Mouse (Mus musculus): ENCODE data around the gene Bcl2l1.

The Bcl2l1 gene

DNA sequence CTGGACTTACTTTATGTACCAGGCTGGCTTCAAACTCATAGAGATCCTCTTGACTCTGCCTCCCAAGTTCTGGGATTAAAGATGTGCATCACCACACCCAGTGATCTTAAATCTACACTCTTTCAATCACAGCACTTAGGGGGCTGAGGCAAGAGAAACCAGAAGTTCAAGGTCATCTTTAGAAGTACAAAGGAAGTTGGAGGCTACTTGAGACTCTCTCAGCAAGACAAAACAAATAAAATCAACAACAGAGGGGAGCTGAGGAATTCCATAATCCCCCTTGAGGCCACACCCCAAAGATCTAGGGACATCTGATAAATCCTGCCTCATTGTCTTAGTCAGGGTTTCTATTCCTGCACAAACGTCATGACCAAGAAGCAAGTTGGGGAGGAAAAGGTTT is 59.3 kb downstream of the Bcl2l1 start:
- DNase-seq (ENCODE audit: low spot score): no peak

DNA sequence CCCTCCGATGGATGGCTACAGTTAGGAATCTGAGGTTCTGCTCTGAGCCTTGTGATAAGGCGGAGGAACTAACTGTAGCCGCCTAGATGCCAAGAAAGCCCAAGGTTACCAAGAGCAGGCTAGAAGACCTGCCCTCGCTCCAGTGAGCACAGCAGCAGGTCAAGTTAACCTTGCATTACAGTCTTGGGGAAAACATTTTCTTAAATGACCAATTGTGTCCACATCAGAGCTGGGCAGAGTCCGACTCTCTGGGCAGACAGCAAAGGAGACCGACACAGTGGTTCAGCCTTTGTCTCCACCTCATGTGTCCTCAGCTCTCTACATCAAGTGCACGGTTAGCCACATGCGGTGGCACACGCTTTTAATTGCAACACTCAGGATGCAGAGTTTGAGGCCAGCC is 60.0 kb downstream of the Bcl2l1 start:
- no peak for DNase-seq (ENCODE audit: low spot score)

DNA sequence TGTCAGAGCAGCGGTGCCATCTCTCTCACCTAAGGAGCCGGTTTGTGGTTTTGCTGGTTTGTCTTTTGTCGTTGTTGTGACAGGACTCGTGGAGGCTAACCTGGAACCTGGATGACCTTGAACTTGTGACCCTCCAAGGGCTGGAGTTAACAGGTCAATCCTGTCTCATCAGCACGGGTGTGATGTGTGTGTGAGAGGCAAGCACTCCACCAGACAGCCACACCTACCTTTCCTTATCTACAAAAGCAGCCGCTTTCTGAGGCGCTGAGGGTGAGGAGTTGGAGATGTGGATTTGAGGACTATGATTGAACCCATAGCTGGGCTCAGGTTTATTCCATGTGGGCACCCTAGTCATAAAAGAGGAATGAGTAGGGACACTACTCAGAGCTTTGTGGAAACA is 61.9 kb downstream of the Bcl2l1 start:
- DNase-seq (ENCODE audit: low spot score): no peak

GRCm38 (mm10) chr2:152767618-152768271 is 63.8 kb downstream of the Bcl2l1 start:
- peak; percentile 77 for DNase-seq (ENCODE audit: low spot score)

DNA sequence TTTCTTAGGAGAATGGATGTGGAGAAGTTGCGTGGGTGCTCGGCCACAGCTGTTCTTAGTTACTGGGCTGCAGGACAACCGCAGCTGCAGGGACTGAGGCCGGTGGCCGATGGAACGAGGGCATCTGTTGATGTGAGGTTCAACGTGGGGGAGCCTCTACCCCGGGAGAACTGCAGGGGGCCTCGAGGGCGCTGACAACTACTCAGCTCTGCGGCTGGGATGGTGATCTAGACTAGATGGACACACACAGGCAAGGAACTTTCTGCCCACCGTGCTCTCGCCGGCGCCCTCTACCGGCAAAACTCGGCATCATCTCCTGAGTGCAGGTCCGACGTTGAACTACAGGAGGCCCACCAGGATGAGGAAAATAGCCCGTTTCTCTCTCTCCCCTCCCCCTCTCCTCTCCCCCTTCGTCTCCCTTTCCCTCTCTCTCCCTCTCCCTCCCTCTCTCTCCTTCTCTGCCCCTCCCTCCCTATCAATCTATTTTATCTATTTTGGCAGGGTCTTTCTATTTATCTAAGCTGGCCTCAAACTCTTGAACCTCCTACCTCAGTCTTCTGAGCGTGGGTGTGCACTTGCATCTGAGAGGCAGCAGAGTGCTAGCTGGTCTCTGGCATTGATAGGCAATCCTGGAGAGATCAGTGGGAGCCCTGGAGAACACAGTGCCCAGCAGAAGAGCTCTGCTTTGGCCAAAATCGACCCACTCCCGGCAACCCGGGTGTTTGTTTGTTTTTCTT is 65.0 kb downstream of the Bcl2l1 start:
- DNase-seq (ENCODE audit: low spot score): peak; percentile 94

DNA sequence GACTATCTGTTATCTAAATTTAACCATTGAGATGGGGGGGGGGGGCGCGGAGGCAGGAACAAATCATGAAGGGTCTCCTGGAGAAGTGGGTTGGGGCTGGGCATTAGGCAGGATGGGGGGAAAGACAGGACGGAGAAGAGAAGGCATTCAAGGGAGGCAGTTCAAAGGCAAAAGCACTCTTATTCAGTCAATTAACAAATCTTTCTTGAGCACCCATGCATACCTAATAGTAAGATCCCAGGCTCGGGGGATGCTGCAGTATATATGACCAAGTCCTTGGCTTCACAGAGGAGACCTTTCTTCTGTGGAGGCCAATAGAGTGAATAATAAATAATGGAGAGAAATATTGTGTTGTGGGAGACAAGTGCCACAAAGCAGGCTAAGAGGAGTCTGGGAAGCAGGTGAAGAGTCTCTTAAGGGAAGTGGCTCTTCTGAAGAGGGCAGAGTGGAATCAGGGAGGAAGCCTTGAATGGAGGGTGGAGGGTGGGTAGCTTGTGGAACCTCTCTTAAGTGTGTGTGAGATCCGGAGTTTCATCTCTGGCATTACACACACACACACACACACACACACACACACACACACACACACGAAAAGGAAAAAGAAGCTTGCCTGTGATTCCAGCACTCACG is 66.4 kb downstream of the Bcl2l1 start:
- DNase-seq (ENCODE audit: low spot score): no peak

- peak; percentile 26 for DNase-seq (ENCODE audit: low spot score)
Observed at GRCm38 (mm10) chr2:152764172-152765044, 67.1 kb downstream of the Bcl2l1 start.

GRCm38 (mm10) chr2:152763310-152763709 is 68.2 kb downstream of the Bcl2l1 start:
- no peak for DNase-seq (ENCODE audit: low spot score)

- DNase-seq (ENCODE audit: low spot score): no peak
Observed at GRCm38 (mm10) chr2:152758351-152758750, 73.2 kb downstream of the Bcl2l1 start.

- DNase-seq (ENCODE audit: low spot score): no peak
Observed at GRCm38 (mm10) chr2:152757478-152757877, 74.0 kb downstream of the Bcl2l1 start.

DNA sequence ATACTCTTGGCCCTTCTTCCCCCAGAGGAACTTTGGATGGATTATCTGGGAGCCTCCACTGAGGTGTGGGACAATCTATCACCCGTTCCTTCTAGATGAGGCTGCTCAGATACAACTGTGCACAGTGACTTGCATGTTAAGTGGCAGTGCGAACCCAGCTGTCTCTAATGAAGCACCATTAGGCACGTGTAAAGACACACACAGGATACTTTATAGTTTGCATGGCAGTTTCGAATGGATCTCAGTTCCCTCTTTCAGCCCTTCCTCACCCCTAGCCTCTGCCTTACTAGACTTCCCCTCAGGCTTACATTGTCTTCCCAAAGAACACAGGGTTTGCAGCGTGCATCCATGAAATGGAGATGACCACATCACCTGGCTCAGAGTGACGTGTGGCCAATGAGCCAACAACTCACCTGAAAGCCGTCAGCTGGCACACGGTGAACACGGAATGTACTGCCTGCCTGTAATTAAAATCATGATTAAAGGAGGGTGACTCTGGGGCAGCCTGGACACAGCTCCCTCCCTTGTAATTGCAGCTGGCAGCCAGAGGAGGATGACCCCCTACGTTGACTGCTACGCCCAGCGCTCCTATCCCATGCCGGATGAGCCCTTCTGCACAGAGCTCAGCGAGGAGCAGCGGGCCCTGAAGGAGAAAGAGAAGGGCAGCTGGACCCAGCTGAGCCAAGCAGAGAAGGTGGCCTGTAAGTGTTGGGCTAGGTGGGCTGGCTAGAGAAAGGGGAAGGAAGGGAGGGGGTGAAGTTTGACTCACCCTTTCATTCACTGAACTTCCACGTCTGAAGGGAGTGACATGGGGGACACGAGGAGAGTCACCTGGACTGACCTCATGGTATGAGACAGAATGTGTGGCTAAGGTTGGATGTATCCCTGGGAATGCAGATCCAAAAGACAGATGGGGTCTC is 74.8 kb downstream of the Bcl2l1 start:
- DNase-seq (ENCODE audit: low spot score): no peak

DNA sequence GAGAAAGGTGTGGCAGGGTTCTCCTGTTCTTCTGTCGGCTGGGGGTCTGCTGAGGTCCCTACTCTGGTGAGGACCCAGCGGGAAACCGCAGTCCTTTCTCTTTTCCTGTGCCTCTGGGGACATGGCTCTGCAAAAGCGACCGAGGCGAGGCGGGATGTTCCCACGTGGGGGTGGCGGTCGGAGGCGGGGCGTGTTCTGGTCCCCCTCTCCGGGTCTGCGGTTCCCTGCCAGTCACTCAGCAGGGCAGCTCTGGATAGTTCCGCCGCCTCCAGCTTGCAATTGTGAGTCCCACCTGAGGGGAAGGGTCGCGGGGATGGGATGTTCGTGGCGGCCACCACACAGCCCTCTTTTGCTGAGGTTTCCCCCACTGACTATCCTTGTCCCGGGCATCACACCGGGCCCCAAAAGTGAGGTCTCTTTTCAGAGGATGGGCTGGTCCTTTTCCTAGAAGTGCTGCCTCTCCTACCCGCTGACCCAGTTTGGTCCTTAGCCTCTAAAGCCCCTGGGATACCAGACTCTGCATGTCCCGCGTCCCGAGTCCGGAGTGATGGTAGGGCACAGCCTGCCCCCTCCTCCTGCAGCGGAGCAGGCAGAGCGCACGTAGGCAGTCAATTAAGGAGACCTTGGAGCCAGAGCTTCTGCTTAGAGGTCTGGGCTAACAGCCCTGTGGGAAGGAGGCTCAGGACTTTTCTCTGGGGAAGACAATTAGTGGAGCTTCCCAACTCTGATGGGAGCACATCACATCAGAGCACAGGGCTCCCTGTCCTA is 77.4 kb downstream of the Bcl2l1 start, which contains the start of gene Cox4i2:
TSS of gene Cox4i2 (plus strand) at position 230 of the 768 bp plus-strand sequence.
- DNase-seq (ENCODE audit: low spot score): peak; percentile 70

DNA sequence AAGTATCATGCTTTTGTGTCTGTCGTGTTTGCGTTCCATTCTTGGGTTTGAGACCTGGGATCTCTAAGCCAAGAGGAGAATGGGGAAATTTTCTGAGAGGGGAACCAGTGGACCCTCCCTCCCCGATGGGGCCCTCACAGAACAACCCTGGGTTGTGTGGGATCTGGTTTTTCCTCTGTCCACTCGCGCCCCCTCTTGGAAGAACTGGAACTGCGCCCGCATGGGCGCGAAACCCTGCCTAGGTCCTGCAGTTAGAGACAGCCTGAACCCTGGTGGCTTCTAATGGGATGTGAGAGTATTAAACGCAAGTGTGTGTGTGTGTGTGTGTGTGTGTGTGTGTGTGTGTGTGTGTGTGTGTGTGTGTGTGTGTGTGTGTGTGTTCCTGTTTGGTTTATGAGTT is 89.1 kb downstream of the Bcl2l1 start:
- DNase-seq (ENCODE audit: low spot score): peak; percentile 73

- peak; percentile 63 for DNase-seq (ENCODE audit: low spot score)
Observed at GRCm38 (mm10) chr2:152741153-152742041, 90.1 kb downstream of the Bcl2l1 start.

- DNase-seq (ENCODE audit: low spot score): no peak
Observed at GRCm38 (mm10) chr2:152740490-152740889, 91.0 kb downstream of the Bcl2l1 start.

DNA sequence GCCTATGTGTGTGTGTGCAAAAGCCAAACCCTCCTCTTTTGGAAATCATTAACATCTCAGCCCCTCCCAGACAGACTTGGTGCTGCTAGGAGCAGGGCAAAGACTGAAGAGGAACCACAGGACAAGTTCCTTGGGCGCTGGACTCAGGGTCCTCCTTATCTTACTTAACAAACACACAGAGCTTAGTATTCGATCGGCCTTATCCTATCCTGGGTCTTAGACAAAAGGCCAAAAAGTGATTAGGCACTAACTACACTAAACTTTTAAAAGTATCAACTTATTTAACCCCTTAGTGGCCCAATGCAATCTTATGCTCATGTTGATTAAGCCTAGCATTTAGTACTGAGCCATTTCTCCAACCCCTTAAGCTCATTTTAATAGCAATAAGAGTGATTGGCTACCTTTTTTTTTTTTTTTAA is 91.7 kb downstream of the Bcl2l1 start:
- DNase-seq (ENCODE audit: low spot score): peak; percentile 69

- peak; percentile 84 for DNase-seq (ENCODE audit: low spot score)
Observed at GRCm38 (mm10) chr2:152739031-152739841, 92.3 kb downstream of the Bcl2l1 start.

- DNase-seq (ENCODE audit: low spot score): no peak
Observed at GRCm38 (mm10) chr2:152738341-152738740, 93.2 kb downstream of the Bcl2l1 start.
